Mouse (Mus musculus) forebrain, embryonic 16.5 days (tissue): ENCODE data around the gene Ccl5. TPM values are rescaled to one million over a fixed set of nuclear protein-coding genes. Genes with fewer than 3 reads are reported as not detected.
A peak's percentile ranks its signal among the peaks of the same experiment; 100 is the strongest.

Source experiments
- ATAC-seq: fragments of 200-750 bp; cut with Nextera tagmentation; 2 replicates; pipeline ENCODE4 v1.8.0; 2017; ENCODE audit warnings: mild to moderate bottlenecking, moderate library complexity
- H3K27ac ChIP-seq: fragments of 300-500 bp; sonication (generic); 2 replicates; pipeline ENCODE4 v1.5.1; 2014; ENCODE audit warnings: low read length, control low read depth
- H3K27me3 ChIP-seq: fragments of 300-500 bp; sonication (generic); replicated peaks from 2 replicates; pipeline ENCODE4 v1.6.1; 2014; ENCODE audit warnings: low read length; ENCODE audit not compliant: control insufficient read depth, insufficient read depth
- H3K36me3 ChIP-seq: fragments of 300-500 bp; sonication (generic); 2 replicates; pipeline ENCODE4 v1.6.1; 2014; ENCODE audit not compliant: control insufficient read depth, insufficient read depth
- H3K4me1 ChIP-seq: fragments of 300-500 bp; sonication (generic); replicated peaks from 2 replicates; pipeline ENCODE4 v1.6.1; 2014; ENCODE audit warnings: low read length; ENCODE audit not compliant: control insufficient read depth, insufficient read depth
- H3K4me2 ChIP-seq: fragments of 300-500 bp; sonication (generic); 2 replicates; pipeline ENCODE4 v1.6.1; 2014; ENCODE audit warnings: mild to moderate bottlenecking, low read length, control low read depth
- H3K4me3 ChIP-seq: fragments of 300-500 bp; sonication (generic); replicated peaks from 2 replicates; pipeline ENCODE4 v1.5.1; 2014; ENCODE audit warnings: mild to moderate bottlenecking, low read length, control low read depth
- H3K9ac ChIP-seq: fragments of 300-500 bp; sonication (generic); replicated peaks from 2 replicates; pipeline ENCODE4 v1.6.1; 2014; ENCODE audit warnings: low read depth, low read length, control low read depth
- H3K9me3 ChIP-seq: fragments of 300-500 bp; sonication (generic); 2 replicates; pipeline ENCODE4 v1.6.1; 2016; ENCODE audit warnings: low read length; ENCODE audit not compliant: control insufficient read depth
- WGBS: fragments of 180-500 bp; shearing (Covaris S2); extraction: QIAGEN DNeasy Blood & Tissue Kit; methylation state at CpG from one replicate; pipeline ENCODE4 v1.1.7; 2014; 5-methylcytosine and 5-hydroxymethylcytosine counted together
- polyA plus RNA-seq: library from polyadenylated mRNA; unstranded; fragments of >200 nt; fragmentation: Nextera tagmentation; extraction: Ambion mirVana; gene quantifications from 2 replicates; pipeline ENCODE4 v1.2.1, GENCODE M21; 2015

Ccl5 gene
- polyA plus RNA-seq, 1 experiment from 2014 or later: 0.60 TPM

DNA sequence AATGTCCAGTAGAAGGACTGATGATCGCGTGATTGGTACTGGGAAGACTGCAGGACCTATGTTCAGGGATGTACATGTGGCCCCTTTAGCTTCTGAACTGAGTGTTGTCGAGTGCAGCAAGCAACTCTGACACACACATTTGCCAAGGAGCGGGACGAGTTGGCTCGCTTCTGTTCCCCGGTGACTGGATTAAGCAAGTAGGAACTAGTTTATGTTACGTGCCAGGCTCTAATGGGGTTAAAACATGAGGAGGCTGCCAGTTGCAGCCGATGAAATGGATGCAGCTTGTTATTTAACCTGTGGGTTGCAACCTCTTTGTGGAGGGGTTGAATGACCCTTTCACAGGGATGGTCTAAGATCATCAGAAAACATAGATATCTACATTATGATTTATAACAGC is 37.7 kb upstream of the Ccl5 start:
- no peak overlapping the region for H3K4me3 ChIP-seq
- no peaks in the 10 kb centered on the region for H3K4me1 ChIP-seq
- H3K4me2 ChIP-seq: no peak overlapping the region
- H3K27me3 ChIP-seq: no peaks in the 10 kb centered on the region
- 93% methylated on average over 9 of the region's 9 CpGs for WGBS
- H3K27ac ChIP-seq: no peak overlapping the region
- no peaks in the 10 kb centered on the region for H3K36me3 ChIP-seq
- H3K9ac ChIP-seq: no peak overlapping the region
- no peaks in the 10 kb centered on the region for H3K9me3 ChIP-seq
- no peak for ATAC-seq

DNA sequence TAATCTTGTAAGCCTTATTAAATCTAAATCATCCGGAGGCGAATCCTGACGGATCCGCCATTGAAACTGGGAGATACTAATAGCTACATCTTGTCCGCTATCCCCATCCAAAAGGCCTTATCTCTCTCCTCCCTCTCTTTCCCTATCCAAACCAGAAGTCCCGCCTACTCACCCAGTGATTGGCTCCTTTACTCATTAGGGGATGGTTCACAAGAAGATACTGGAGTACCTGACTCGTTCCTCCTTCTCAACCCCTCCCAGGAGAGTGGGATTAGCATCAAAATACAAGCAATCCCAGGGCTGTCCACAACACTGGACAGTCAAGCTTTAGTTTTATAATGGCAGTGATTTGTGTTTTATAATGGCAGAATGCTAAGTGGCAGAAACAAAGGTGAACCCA is 37.0 kb upstream of the Ccl5 start:
- Histone ChIP-seq H3K4me2 (no peak overlapping the region), H3K27me3 (no peaks in the 10 kb centered on the region), H3K4me3 (no peak overlapping the region), H3K4me1 (no peaks in the 10 kb centered on the region), H3K9ac (no peak overlapping the region), H3K27ac (no peak overlapping the region), H3K36me3 (no peaks in the 10 kb centered on the region), H3K9me3 (no peaks in the 10 kb centered on the region)
- WGBS: 67% methylated on average over 7 of the region's 7 CpGs
- no peak for ATAC-seq

DNA sequence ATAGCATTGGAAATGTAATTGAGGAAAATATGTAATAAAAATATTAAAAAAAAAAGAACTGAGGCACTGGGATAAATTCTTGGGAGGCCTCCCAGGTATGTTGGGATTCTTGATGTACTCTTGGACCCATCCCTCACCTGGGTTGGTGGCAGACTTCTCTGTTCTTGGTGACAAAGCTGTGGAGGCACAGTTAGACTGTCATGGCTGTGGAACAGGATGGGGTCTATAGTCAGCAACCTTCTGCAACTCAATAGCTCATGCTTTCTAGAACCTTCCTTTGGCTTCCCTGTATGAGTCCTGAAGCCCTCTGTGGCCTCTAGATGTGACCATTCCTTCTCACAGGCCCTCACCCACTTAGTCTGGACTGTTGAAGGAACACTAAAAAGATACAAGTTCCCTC is 36.3 kb upstream of the Ccl5 start:
- Histone ChIP-seq H3K27ac (no peak overlapping the region), H3K4me2 (no peak overlapping the region), H3K4me3 (no peak overlapping the region), H3K27me3 (no peaks in the 10 kb centered on the region), H3K9ac (no peak overlapping the region), H3K36me3 (no peaks in the 10 kb centered on the region), H3K4me1 (no peaks in the 10 kb centered on the region), H3K9me3 (no peaks in the 10 kb centered on the region)
- no peak for ATAC-seq

DNA sequence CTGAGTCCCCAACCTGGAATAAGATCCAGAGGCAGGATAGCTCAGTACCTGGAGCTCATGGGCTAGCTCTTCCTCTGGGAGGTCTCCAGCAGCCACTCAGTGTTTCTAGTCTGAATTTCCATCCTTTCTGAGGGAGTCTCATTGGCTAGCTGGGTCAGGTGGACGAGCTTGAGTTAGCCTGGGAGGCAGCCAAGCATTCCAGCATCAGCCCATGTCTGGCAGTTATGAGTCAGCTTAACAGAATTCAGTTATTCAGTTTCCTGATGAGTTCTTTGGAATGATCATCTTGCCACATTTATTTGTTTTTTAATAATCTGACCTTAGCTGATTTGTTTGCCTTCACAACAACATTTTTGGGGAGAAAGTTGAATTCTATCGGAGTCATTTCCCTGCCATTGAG is 33.4 kb upstream of the Ccl5 start:
- H3K9ac ChIP-seq: no peak overlapping the region
- 73% methylated on average over 2 of the region's 2 CpGs for WGBS
- no peak for ATAC-seq
- H3K4me2 ChIP-seq: no peak overlapping the region
- no peak overlapping the region for H3K4me3 ChIP-seq
- no peaks in the 10 kb centered on the region for H3K9me3 ChIP-seq
- no peak overlapping the region for H3K27ac ChIP-seq
- H3K36me3 ChIP-seq: no peaks in the 10 kb centered on the region
- H3K4me1 ChIP-seq: no peaks in the 10 kb centered on the region
- H3K27me3 ChIP-seq: no peaks in the 10 kb centered on the region

DNA sequence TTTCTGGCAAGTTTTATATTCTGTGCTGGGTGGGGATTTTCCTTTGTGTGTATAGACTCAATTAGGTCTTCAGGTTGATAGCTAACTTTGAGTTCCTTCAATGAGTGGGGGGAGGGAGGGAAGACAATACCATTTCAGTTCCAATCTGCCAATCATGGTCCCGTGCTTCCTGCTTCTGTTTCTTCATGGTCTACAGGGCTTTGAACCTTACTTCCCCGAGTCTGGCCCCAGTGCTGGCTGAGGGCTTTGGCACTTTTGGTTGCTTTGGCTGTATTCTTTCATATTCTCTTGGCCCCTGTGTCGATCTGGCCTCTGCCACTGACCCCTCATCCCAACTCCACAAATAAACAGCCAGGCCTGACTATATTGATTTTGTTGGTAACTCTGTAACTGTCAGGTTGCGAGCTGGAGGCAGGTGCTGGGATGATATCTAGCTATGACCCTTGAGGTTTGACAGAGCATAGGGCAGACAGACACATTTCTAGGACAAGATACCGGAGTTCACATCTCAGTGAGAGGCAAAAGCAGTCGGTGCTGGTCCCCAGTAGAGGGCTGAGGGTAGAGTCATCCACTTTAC is 32.1 kb upstream of the Ccl5 start:
- Histone ChIP-seq H3K27me3 (no peaks in the 10 kb centered on the region), H3K27ac (no peak overlapping the region), H3K4me2 (no peak overlapping the region), H3K9ac (no peak overlapping the region), H3K9me3 (no peaks in the 10 kb centered on the region), H3K36me3 (no peaks in the 10 kb centered on the region), H3K4me3 (no peak overlapping the region), H3K4me1 (no peaks in the 10 kb centered on the region)
- WGBS: 75% methylated on average over 6 of the region's 6 CpGs
- no peak for ATAC-seq

DNA sequence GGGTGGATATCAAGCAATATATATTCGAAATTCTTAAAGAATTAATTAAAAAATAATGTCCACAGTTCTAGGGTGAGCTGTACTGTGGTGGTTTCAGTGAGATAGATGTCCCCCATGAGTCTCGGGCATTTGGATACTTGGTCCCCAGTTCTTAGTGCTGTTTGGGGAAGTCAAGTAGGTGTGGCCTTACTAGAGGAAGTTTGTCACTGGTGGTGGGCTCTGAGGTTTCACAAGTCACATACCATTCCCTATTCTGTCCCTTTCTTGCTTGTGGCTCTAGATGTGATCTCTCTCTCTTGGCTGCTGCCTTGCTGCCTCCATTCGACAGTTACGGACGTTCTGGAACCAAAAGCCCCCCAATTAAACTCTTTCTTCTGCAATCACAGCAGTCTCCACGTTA is 30.1 kb upstream of the Ccl5 start:
- H3K4me3 ChIP-seq: no peak overlapping the region
- no peaks in the 10 kb centered on the region for H3K9me3 ChIP-seq
- H3K4me2 ChIP-seq: no peak overlapping the region
- H3K4me1 ChIP-seq: peaks cover 4% of the 10 kb centered on the region; the same call in 1 of the 2 replicates
- no peak for ATAC-seq
- no peaks in the 10 kb centered on the region for H3K36me3 ChIP-seq
- no peak overlapping the region for H3K9ac ChIP-seq
- no peaks in the 10 kb centered on the region for H3K27me3 ChIP-seq
- WGBS: 73% methylated on average over 6 of the region's 6 CpGs
- H3K27ac ChIP-seq: no peak overlapping the region

DNA sequence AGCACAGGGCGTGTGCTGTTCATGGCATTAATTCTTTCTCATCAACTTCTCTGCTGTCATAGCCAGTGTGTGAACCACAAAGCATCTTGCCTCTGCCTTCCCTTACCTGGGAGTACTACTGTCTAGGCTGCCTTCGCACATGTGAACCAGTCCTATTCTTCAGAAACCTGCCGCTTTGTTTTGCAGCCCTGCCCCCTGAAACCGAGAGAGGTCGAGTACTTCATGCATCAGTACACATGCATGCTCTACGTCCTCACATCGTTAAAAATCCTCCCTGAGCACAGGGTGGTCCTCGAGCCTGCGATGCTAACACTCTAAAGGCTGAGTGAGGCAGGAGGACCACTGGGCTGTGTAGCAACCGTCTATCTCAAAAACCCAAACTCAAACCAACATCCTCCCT is 26.8 kb upstream of the Ccl5 start:
- Histone ChIP-seq H3K9ac (no peak overlapping the region), H3K27me3 (no peaks in the 10 kb centered on the region), H3K9me3 (no peaks in the 10 kb centered on the region), H3K4me1 (peaks cover 4% of the 10 kb centered on the region; the same call in 1 of the 2 replicates), H3K36me3 (no peaks in the 10 kb centered on the region), H3K27ac (no peak overlapping the region), H3K4me3 (no peak overlapping the region), H3K4me2 (no peak overlapping the region)
- 27% methylated on average over 10 of the region's 10 CpGs for WGBS
- ATAC-seq: no peak

DNA sequence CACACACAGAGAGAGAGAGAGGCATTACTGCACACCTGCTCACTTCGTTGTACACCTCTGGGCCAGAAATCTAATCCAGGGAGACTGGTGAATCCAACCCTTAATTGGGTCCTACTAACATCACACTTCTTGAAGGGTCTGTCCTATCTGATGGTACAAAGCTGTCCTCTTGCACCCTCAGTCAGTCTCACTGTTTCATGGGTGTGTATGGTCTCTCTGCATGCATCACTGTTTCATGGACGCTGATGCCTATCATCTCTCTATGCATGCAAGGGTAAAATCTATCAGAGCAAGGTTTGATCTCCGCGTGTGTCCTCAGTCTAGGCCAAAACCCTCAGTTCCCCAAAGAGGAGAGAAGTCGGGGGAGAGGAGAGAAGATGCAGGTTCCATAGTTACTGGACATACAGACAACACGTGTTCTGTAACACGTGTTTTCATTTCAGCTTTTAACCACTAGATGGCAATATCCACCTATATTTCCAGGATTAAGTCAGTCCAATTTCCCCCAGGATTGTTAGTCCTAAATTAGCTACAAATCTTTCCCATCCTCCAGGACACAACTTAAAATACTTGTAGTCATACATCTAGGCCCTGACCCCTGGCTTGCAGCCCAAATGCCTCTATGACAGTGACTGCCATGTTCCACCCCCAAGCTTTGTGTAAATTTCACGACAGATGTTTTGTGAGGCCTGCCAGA is 25.9 kb upstream of the Ccl5 start:
- Histone ChIP-seq H3K27me3 (no peaks in the 10 kb centered on the region), H3K4me2 (peak overlapping the region; percentile 42)
- ATAC-seq: peak; percentile 52; the same call in 1 of the 2 replicates

DNA sequence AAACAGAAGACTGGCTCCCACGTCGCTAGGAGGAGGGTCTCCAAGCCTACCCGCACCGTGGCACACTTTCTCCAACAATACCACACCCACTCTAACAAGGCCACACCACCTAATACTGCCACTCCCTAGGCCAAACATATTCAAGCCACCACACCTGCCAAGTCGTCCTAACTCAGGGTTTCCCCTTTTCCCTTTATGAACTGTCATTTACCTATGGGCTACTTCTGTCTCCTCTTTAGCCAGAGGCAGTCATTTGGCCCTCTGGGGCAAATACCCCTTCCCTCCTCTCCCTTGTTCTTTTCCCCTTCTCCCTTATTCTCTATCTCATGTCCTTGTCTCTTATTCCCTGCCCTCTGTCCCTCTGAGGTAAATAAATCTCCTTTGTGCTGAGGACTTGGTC is 21.4 kb upstream of the Ccl5 start:
- WGBS: 83% methylated on average over 5 of the region's 5 CpGs
- no peaks in the 10 kb centered on the region for H3K9me3 ChIP-seq
- H3K27me3 ChIP-seq: no peaks in the 10 kb centered on the region
- no peak overlapping the region for H3K27ac ChIP-seq
- no peak for ATAC-seq
- H3K4me1 ChIP-seq: peaks cover 3% of the 10 kb centered on the region; the same call in 1 of the 2 replicates
- no peak overlapping the region for H3K9ac ChIP-seq
- H3K4me2 ChIP-seq: no peak overlapping the region
- no peak overlapping the region for H3K4me3 ChIP-seq
- H3K36me3 ChIP-seq: no peaks in the 10 kb centered on the region

More for the DNA sequence above, 25.9 kb upstream of the Ccl5 start:
- Histone ChIP-seq H3K4me1 (peaks cover 4% of the 10 kb centered on the region; the same call in 1 of the 2 replicates), H3K36me3 (no peaks in the 10 kb centered on the region), H3K27ac (no peak overlapping the region), H3K4me3 (no peak overlapping the region), H3K9me3 (no peaks in the 10 kb centered on the region), H3K9ac (0 out of 2 replicates have a peak overlapping the region, but pooled peaks have one; percentile 13)
- 24% methylated on average over 8 of the region's 8 CpGs for WGBS
